Mouse (Mus musculus) heart, embryonic 14.5 days (tissue): ENCODE measurements around the gene Cd9. TPM values are rescaled to one million over a fixed set of nuclear protein-coding genes. Genes with fewer than 3 reads are reported as not detected.

ENCODE experiments used
- ATAC-seq: fragments of 200-750 bp; cut with Nextera tagmentation; 2 replicates; pipeline ENCODE4 v1.8.0; 2017; ENCODE audit warnings: low read depth, moderate TSS enrichment; ENCODE audit not compliant: insufficient number of reproducible peaks, insufficient read depth, low FRiP score
- H3K27ac ChIP-seq, 2 experiments: fragments of 200-500 bp in 1 of 2; fragments of 300-500 bp in 1 of 2; sonication (generic) in 1 of 2; replicated peaks in 1 of 2; 2 replicates each; pipeline ENCODE4 v1.5.1; 2012 to 2014; ENCODE audit warnings: low read depth in 2 of 2, low read length in 2 of 2, control low read depth in 1 of 2, mild to moderate bottlenecking in 1 of 2, mixed read lengths in 1 of 2; ENCODE audit not compliant: control insufficient read depth in 1 of 2, insufficient read depth in 1 of 2
- H3K27me3 ChIP-seq: fragments of 300-500 bp; sonication (generic); 2 replicates; pipeline ENCODE4 v1.6.1; 2014; ENCODE audit warnings: mild to moderate bottlenecking, low read length, control low read depth; ENCODE audit not compliant: control insufficient read depth, insufficient read depth
- H3K36me3 ChIP-seq: fragments of 300-500 bp; sonication (generic); 2 replicates; pipeline ENCODE4 v1.6.1; 2014; ENCODE audit warnings: mild to moderate bottlenecking, control low read depth, low read length, mixed read lengths; ENCODE audit not compliant: control insufficient read depth, insufficient read depth
- H3K4me1 ChIP-seq, 2 experiments: fragments of 200-500 bp in 1 of 2; fragments of 300-500 bp in 1 of 2; sonication (generic) in 1 of 2; 2 replicates each; pipeline ENCODE4 v1.6.1; 2012 to 2014; ENCODE audit warnings: low read length in 2 of 2, control low read depth in 1 of 2, mixed read lengths in 1 of 2; ENCODE audit not compliant: control insufficient read depth in 2 of 2, insufficient read depth in 2 of 2
- H3K4me2 ChIP-seq: fragments of 300-500 bp; sonication (generic); 2 replicates; pipeline ENCODE4 v1.6.1; 2014; ENCODE audit warnings: mild to moderate bottlenecking, low read length
- H3K4me3 ChIP-seq, 2 experiments: fragments of 200-500 bp in 1 of 2; fragments of 300-500 bp in 1 of 2; sonication (generic) in 1 of 2; 2 replicates each; pipeline ENCODE4 v1.5.1; 2012 to 2014; ENCODE audit warnings: low read length in 2 of 2, mild to moderate bottlenecking in 2 of 2, control low read depth in 1 of 2, low read depth in 1 of 2, moderate library complexity in 1 of 2; ENCODE audit not compliant: control insufficient read depth in 1 of 2, insufficient read depth in 1 of 2
- H3K9ac ChIP-seq: fragments of 300-500 bp; sonication (generic); 2 replicates; pipeline ENCODE4 v1.6.1; 2014; ENCODE audit warnings: mild to moderate bottlenecking, low read length
- H3K9me3 ChIP-seq: fragments of 300-500 bp; sonication (generic); 2 replicates; pipeline ENCODE4 v1.6.1; 2016; ENCODE audit warnings: low read length, control low read depth; ENCODE audit not compliant: control insufficient read depth
- WGBS: fragments of 180-500 bp; shearing (Covaris S2); extraction: QIAGEN DNeasy Blood & Tissue Kit; methylation state at CpG from one replicate; pipeline ENCODE4 v1.1.7; 2014; 5-methylcytosine and 5-hydroxymethylcytosine counted together
- polyA plus RNA-seq: library from polyadenylated mRNA; unstranded; fragments of >200 nt; fragmentation: Nextera tagmentation; extraction: Ambion mirVana; gene quantifications from 2 replicates; pipeline ENCODE4 v1.2.1, GENCODE M21; 2014

The Cd9 gene
- polyA plus RNA-seq, 1 experiment from 2014 or later, result 91.8 TPM

GRCm38 (mm10) chr6:125434735-125435518 is 59.7 kb downstream of the Cd9 start:
- Histone ChIP-seq H3K27me3 (no peaks in the 10 kb centered on the region), H3K4me1 (peaks cover 2 to 18% of the 10 kb centered on the region in 2 experiments), H3K9me3 (no peaks in the 10 kb centered on the region), H3K4me2 (no peak overlapping the region), H3K4me3 (no peak overlapping the region), H3K9ac (no peak overlapping the region), H3K36me3 (no peaks in the 10 kb centered on the region), H3K27ac (no peak overlapping the region)
- 70% methylated on average over 5 of the region's 5 CpGs for WGBS
- ATAC-seq, result no peak

DNA sequence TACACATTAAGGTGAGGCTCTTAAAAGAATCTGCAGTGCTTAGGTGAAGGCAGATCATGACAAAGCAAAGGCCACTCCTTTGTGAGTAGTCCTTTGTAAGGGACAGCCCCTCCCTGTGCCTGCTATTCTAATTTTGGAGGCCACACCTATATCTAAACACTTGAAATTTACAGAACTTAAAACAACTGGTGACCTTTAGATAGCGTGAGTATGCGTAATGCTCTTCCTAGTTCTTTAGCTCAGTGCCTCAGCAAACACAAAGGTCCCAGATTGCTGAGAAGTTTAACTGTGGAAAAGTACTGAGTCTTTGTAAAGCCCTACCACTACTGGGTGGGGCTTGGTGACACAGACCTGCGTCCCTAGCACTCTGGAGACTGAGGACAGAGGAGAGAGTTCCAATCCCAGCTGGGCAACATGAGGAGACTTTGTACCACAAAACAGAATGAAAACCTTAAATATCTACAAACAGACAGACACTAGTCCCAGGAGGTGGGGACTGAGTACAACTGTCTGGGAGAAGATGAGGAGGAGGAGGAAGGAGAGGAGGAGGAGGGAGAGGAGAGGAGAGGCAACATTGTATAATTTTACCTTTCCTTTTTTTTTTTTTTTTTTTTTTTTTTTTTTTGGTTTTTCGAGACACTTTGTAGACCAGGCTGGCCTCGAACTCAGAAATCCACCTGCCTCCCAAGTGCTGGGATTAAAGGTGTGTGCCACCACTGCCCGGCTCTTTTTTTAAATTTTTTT is 60.7 kb downstream of the Cd9 start:
- Histone ChIP-seq H3K9ac (no peak overlapping the region), H3K9me3 (no peaks in the 10 kb centered on the region), H3K27me3 (no peaks in the 10 kb centered on the region), H3K4me2 (no peak overlapping the region), H3K36me3 (no peaks in the 10 kb centered on the region), H3K27ac (no peak overlapping the region), H3K4me3 (no peak overlapping the region), H3K4me1 (peaks cover 6 to 22% of the 10 kb centered on the region in 2 experiments)
- ATAC-seq, result no peak
- WGBS, result 58% methylated on average over 6 of the region's 6 CpGs

- no peak for ATAC-seq
- Histone ChIP-seq H3K27me3 (no peaks in the 10 kb centered on the region), H3K36me3 (no peaks in the 10 kb centered on the region), H3K4me1 (peaks cover 6 to 22% of the 10 kb centered on the region in 2 experiments), H3K4me3 (no peak overlapping the region), H3K9me3 (no peaks in the 10 kb centered on the region), H3K4me2 (no peak overlapping the region), H3K9ac (no peak overlapping the region), H3K27ac (no peak overlapping the region)
- WGBS, result 71% methylated on average over 3 of the region's 3 CpGs
Measured at GRCm38 (mm10) chr6:125433257-125433656, 61.3 kb downstream of the Cd9 start.

- Histone ChIP-seq H3K4me3 (no peak overlapping the region), H3K27ac (no peak overlapping the region), H3K4me1 (peaks cover 6 to 17% of the 10 kb centered on the region in 2 experiments), H3K9ac (no peak overlapping the region), H3K27me3 (no peaks in the 10 kb centered on the region), H3K4me2 (no peak overlapping the region), H3K36me3 (no peaks in the 10 kb centered on the region), H3K9me3 (no peaks in the 10 kb centered on the region)
- 49% methylated on average over 7 of the region's 7 CpGs for WGBS
- no peak for ATAC-seq
Measured at GRCm38 (mm10) chr6:125432522-125432921, 62.1 kb downstream of the Cd9 start.

GRCm38 (mm10) chr6:125430982-125431381 is 63.6 kb downstream of the Cd9 start:
- no peak overlapping the region for H3K9ac ChIP-seq
- H3K36me3 ChIP-seq, result no peaks in the 10 kb centered on the region
- ATAC-seq, result no peak
- H3K4me3 ChIP-seq, result no peak overlapping the region
- no peaks in the 10 kb centered on the region for H3K9me3 ChIP-seq
- H3K27me3 ChIP-seq, result no peaks in the 10 kb centered on the region
- no peak overlapping the region for H3K4me2 ChIP-seq
- 66% methylated on average over 3 of the region's 3 CpGs for WGBS
- H3K4me1 ChIP-seq, result peaks cover 9 to 23% of the 10 kb centered on the region in 2 experiments
- H3K27ac ChIP-seq, result no peak overlapping the region

DNA sequence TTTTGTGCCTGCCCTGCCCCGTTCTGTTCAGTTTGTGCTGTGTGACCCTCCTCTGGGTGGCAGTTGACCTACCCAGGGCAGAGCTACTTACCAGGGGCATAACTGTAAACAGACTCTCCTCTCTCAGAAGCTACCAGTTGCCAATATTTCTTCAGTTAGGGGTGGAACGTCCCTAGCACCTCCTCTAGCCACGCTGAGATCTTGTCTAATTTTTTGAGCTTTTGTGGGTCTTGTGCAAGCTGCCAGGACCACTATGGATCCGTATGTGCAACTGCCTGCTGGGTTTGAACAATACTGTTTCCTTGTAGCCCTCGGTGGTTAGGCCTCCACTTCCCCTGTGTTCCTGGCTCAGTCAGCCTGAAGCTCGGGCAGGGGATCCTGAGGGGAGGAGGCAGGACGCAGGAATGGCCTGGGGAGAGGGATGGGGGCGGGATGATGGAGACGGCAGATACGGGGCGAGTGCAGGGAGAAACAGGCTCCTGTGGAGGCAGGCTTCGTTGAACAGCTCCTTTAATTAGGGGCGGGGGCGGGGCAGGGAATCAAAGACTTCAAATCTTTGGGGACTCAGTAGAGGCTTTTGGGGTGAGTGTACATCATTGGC is 64.1 kb downstream of the Cd9 start:
- ATAC-seq, result no peak
- H3K4me3 ChIP-seq, result no peak overlapping the region
- H3K9me3 ChIP-seq, result no peaks in the 10 kb centered on the region
- H3K4me1 ChIP-seq, result peaks cover 9 to 23% of the 10 kb centered on the region in 2 experiments
- H3K9ac ChIP-seq, result no peak overlapping the region
- H3K4me2 ChIP-seq, result no peak overlapping the region
- 26% methylated on average over 14 of the region's 14 CpGs for WGBS
- no peaks in the 10 kb centered on the region for H3K36me3 ChIP-seq
- H3K27me3 ChIP-seq, result no peaks in the 10 kb centered on the region
- no peak overlapping the region for H3K27ac ChIP-seq

DNA sequence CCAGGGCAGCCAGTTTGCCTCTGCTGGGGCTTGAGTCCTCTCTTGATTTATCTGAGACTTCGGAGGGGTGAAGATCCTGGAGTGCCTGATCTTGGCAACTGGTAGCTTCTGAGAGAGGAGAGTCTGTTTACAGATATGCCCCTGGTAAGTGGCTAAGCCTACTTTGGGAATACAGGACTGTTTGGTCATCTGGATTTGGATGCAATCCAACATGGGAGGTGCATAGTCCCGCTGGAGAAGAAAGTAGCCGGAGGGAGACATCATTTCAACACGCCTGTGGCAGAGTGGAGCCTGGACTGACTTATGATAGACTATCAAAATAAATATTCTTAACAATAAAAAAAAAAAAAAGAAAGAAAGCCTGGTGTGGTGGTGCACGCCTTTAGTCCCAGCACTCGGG is 64.8 kb downstream of the Cd9 start:
- Histone ChIP-seq H3K9ac (no peak overlapping the region), H3K27ac (no peak overlapping the region), H3K9me3 (no peaks in the 10 kb centered on the region), H3K27me3 (0 out of 2 replicates have a peak, but pooled peaks cover 3% of the 10 kb centered on the region), H3K4me2 (no peak overlapping the region), H3K36me3 (no peaks in the 10 kb centered on the region), H3K4me1 (peaks cover 9 to 23% of the 10 kb centered on the region in 2 experiments), H3K4me3 (no peak overlapping the region)
- 45% methylated on average over 6 of the region's 6 CpGs for WGBS
- ATAC-seq, result no peak
